Mouse (Mus musculus) liver, adult 2 months (tissue): ENCODE measurements around the gene Slco1a5.

Experiments used
- CTCF ChIP-seq: fragments of 200-500 bp; IDR thresholded peaks from 2 replicates; pipeline ENCODE4 v1.5.1; 2011; ENCODE audit warnings: low read depth, low read length, control low read depth
- POLR2A ChIP-seq: fragments of 200-500 bp; IDR thresholded peaks from 2 replicates; pipeline ENCODE4 v1.6.1; 2011; ENCODE audit warnings: low read length, control low read depth; ENCODE audit not compliant: insufficient read depth; ENCODE audit errors: extremely low read depth

DNA sequence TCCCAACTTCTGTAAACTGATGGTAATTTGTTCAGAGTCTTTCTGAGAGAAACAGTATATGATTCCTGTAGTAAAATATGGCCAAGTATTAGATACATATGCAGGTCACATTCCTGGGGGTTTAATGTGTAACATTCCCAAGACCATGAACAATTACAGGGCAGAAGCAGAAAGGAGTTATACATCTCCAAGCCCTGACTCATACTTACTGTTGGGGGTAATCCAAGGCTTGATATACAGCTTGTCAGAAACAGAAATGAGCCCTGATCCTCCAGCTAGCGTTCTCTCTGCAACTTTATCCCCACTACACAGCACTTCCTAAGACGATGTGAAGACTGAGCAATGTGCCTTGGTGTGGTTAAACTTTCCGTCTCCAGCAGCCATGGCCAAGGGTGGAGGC lies 44.8 kb upstream of the Slco1a5 start:
- TF ChIP-seq CTCF (no peak), POLR2A (no peak)
